In the genomic region with DNA sequence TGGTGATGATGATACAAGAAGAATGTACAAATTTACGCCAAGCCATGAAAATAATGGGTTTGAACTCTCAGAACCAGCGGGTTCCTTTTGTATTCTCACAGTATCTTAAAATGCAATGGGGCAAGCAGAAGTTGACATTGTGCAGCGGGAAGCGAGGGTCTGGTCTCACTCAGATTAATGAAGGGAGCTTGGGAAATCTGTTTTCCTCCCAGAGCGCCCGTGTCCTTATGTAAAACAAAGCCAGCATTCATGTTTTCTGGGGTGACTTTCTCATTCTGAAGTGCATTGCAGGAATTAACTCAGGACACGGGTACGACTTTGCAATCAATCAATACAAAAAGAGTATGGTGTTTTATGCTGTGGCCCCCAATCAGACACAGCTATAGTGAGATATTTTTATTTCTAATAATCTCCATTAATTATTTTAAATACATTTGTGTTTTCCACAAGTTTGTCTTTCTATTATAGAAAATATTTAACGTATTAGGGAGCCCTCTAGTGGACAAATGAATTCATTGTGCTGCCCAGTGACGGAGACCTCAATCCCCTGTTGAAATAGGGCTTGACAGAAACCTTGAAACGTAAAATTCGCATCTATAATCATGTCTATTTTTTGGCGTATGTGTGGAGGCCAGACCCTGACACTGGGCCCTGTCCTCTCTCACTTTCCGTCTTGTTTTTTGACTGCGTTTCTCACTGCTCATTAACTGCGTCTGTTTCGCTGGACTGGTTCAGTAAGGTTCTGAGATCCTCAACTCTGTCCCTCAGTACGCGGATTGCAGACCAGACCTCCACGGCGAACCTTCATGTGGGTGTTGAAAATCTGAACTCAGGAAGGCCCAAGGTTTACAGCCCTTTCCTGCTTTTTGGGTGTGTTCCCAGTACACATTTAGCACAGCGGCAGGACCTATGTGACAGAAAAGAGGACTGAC, we compare ENCODE assay signal across 9 mouse cellular contexts. TPM values are rescaled to one million over a fixed set of nuclear protein-coding genes. Genes with fewer than 3 reads are reported as not detected.
A peak's percentile ranks its signal among the peaks of the same experiment; 100 is the strongest.
DNase-seq lines count a peak whose midpoint lies in the region; ATAC-seq and TF ChIP-seq lines count a peak whose summit lies in the region.
"Had no signal": no experiment of that assay in that cellular context is flagged by ENCODE, and none has a peak within 500 bp of the region (broad histone marks: within the 10 kb centered on the region; RNA-seq: fewer than 3 reads in every experiment).

No protein-coding gene starts in this region.

- no peak overlapping the region for H3K4me3 ChIP-seq in liver, embryonic 15.5 days (replicated peaks)
- no peak overlapping the region for H3K4me3 ChIP-seq in liver, embryonic 11.5 days (ENCODE audit: low read depth, low read length)
- no peak overlapping the region for H3K4me3 ChIP-seq in heart, postnatal 0 days (ENCODE audit: low read depth, low read length)
- no peak overlapping the region for H3K4me3 ChIP-seq in limb, embryonic 10.5 days
- H3K4me3 ChIP-seq in neural tube, embryonic 15.5 days (replicated peaks) = no peak overlapping the region

- H3K4me2 ChIP-seq in liver, embryonic 15.5 days = peak overlapping the region; percentile 23; the same call in 1 of the 2 replicates
- no peak overlapping the region for H3K4me2 ChIP-seq in liver, embryonic 11.5 days
- H3K4me2 ChIP-seq in heart, postnatal 0 days (ENCODE audit: low read depth, low read length) = peak overlapping the region; percentile 25
- peak overlapping the region; percentile 20 for H3K4me2 ChIP-seq in neural tube, embryonic 15.5 days

- H3K4me1 ChIP-seq in liver, embryonic 15.5 days (replicated peaks) = no peaks in the 10 kb centered on the region
- H3K4me1 ChIP-seq in liver, embryonic 11.5 days (replicated peaks; ENCODE audit: control insufficient read depth, insufficient read depth, low read length) = no peaks in the 10 kb centered on the region
- H3K4me1 ChIP-seq in heart, postnatal 0 days (ENCODE audit: control insufficient read depth, insufficient read depth) = no peaks in the 10 kb centered on the region
- H3K4me1 ChIP-seq in limb, embryonic 10.5 days = peaks cover 3% of the 10 kb centered on the region; the same call in 1 of the 2 replicates
- H3K4me1 ChIP-seq in neural tube, embryonic 15.5 days = 0 out of 2 replicates have a peak, but pooled peaks cover 3% of the 10 kb centered on the region

- no peak for TF ChIP-seq EP300 in heart, postnatal 0 days (IDR thresholded peaks at IDR 0.05; ENCODE audit: low read depth)

- no peak for ATAC-seq in liver, embryonic 15.5 days (ENCODE audit: insufficient read depth)
- ATAC-seq in liver, embryonic 11.5 days (replicated peaks; ENCODE audit: low FRiP score) = no peak
- ATAC-seq in heart, postnatal 0 days (ENCODE audit: insufficient read depth, low read depth) = no peak
- no peak for ATAC-seq in neural tube, embryonic 15.5 days (ENCODE audit: low FRiP score)

- 42% methylated on average over 22 of the region's 22 CpGs for WGBS in liver, embryonic 15.5 days (ENCODE audit: insufficient replicate concordance)
- 48% methylated on average over 22 of the region's 22 CpGs for WGBS in liver, embryonic 11.5 days
- WGBS in heart, postnatal 0 days = 39% methylated on average over 22 of the region's 22 CpGs
- WGBS in limb, embryonic 10.5 days = 56% methylated on average over 22 of the region's 22 CpGs
- WGBS in neural tube, embryonic 15.5 days = 36% methylated on average over 22 of the region's 22 CpGs

- no peak overlapping the region for H3K9ac ChIP-seq in liver, embryonic 15.5 days
- H3K9ac ChIP-seq in liver, embryonic 11.5 days (ENCODE audit: low read depth, low read length) = no peak overlapping the region
- H3K9ac ChIP-seq in heart, postnatal 0 days (replicated peaks; ENCODE audit: low read depth, low read length) = no peak overlapping the region
- no peak overlapping the region for H3K9ac ChIP-seq in neural tube, embryonic 15.5 days (replicated peaks)

- no peak overlapping the region for H3K27ac ChIP-seq in liver, embryonic 15.5 days (replicated peaks)
- no peak overlapping the region for H3K27ac ChIP-seq in liver, embryonic 11.5 days (ENCODE audit: low read depth, low read length)
- no peak overlapping the region for H3K27ac ChIP-seq in heart, postnatal 0 days (ENCODE audit: low read depth)
- peak overlapping the region; percentile 4; the same call in 1 of the 2 replicates for H3K27ac ChIP-seq in limb, embryonic 10.5 days
- H3K27ac ChIP-seq in neural tube, embryonic 15.5 days (replicated peaks) = no peak overlapping the region

- TF ChIP-seq CTCF in heart, postnatal 0 days (IDR thresholded peaks at IDR 0.05; ENCODE audit: low read depth) = peak; percentile 44

- H3K9me3 ChIP-seq in liver, embryonic 15.5 days (replicated peaks) = no peaks in the 10 kb centered on the region
- H3K9me3 ChIP-seq in liver, embryonic 11.5 days (ENCODE audit: control insufficient read depth, low read length) = no peaks in the 10 kb centered on the region
- H3K9me3 ChIP-seq in heart, postnatal 0 days (replicated peaks; ENCODE audit: control insufficient read depth, low read length) = no peaks in the 10 kb centered on the region
- no peaks in the 10 kb centered on the region for H3K9me3 ChIP-seq in limb, embryonic 10.5 days (replicated peaks)
- H3K9me3 ChIP-seq in neural tube, embryonic 15.5 days (replicated peaks) = no peaks in the 10 kb centered on the region

- H3K36me3 ChIP-seq in liver, embryonic 15.5 days (replicated peaks) = no peaks in the 10 kb centered on the region
- no peaks in the 10 kb centered on the region for H3K36me3 ChIP-seq in liver, embryonic 11.5 days (ENCODE audit: control insufficient read depth, insufficient read depth, low read length)
- no peaks in the 10 kb centered on the region for H3K36me3 ChIP-seq in heart, postnatal 0 days (replicated peaks; ENCODE audit: control insufficient read depth, insufficient read depth, low read length)
- no peaks in the 10 kb centered on the region for H3K36me3 ChIP-seq in limb, embryonic 10.5 days
- no peaks in the 10 kb centered on the region for H3K36me3 ChIP-seq in neural tube, embryonic 15.5 days

- H3K27me3 ChIP-seq in liver, embryonic 15.5 days = no peaks in the 10 kb centered on the region
- H3K27me3 ChIP-seq in liver, embryonic 11.5 days (replicated peaks; ENCODE audit: control insufficient read depth, insufficient read depth, low read length) = no peaks in the 10 kb centered on the region
- H3K27me3 ChIP-seq in heart, postnatal 0 days (ENCODE audit: control insufficient read depth, insufficient read depth, low read length) = no peaks in the 10 kb centered on the region
- H3K27me3 ChIP-seq in limb, embryonic 10.5 days (ENCODE audit: low read depth, poor library complexity, severe bottlenecking) = no peaks in the 10 kb centered on the region
- H3K27me3 ChIP-seq in neural tube, embryonic 15.5 days (replicated peaks) = no peaks in the 10 kb centered on the region

- peak; percentile 8 for DNase-seq in adrenal gland, postnatal 14 days
- DNase-seq in adrenal gland, adult 8-10 months = no peak
- DNase-seq in liver, embryonic 11.5 days (ENCODE audit: low spot score) = no peak
- DNase-seq in heart, postnatal 0 days (ENCODE audit: low spot score) = peak; percentile 22
- DNase-seq in limb, embryonic 10.5 days (ENCODE audit: low spot score) = peak; percentile 35
- DNase-seq in testis, postnatal 10 days (ENCODE audit: low spot score) = no peak

RNA-seq across cellular contexts. Expression of gene Pnlip, which starts 24.6 kb away (rescaled TPM):
- not detected in 2 replicates for total RNA-seq in adrenal gland, postnatal 14 days (2021)
- total RNA-seq in adrenal gland, adult 8-10 months (2022) = not detected
- polyA plus RNA-seq in liver, embryonic 15.5 days (2015; fragmentation: Nextera tagmentation; extraction: Ambion mirVana) = not detected in 2 replicates
- 0.18 TPM in 1 of 2 replicates, not detected in the other for polyA plus RNA-seq in liver, embryonic 11.5 days (2014; fragmentation: Nextera tagmentation; extraction: Ambion mirVana)
- total RNA-seq in heart, postnatal 0 days (2014; rRNA removed; ENCODE audit: low replicate concordance) = not detected in 2 replicates
- 0.07 TPM in 1 of 2 replicates, not detected in the other for polyA plus RNA-seq in heart, postnatal 0 days (2015; fragmentation: Nextera tagmentation; extraction: Ambion mirVana)
- not detected in 2 replicates for polyA plus RNA-seq in limb, embryonic 10.5 days (2016; fragmentation: Nextera tagmentation; extraction: Ambion mirVana)
- 3.3 and 4.7 TPM in 2 replicates for polyA plus RNA-seq in neural tube, embryonic 15.5 days (2015; fragmentation: Nextera tagmentation; extraction: Ambion mirVana)
- total RNA-seq: heart, postnatal 14 days had no signal

Comparison
In these comparisons a context has a peak if more than half of its experiments do, and no peak if none do; other contexts are left out.
1. DNase-seq: peak in adrenal gland, postnatal 14 days (single experiment), heart, postnatal 0 days (single experiment) and limb, embryonic 10.5 days (single experiment); none in adrenal gland, adult 8-10 months (single experiment), liver, embryonic 11.5 days (single experiment) and testis, postnatal 10 days (single experiment).